Mouse (Mus musculus): ENCODE data around the gene Dpp3. TPM values are rescaled to one million over a fixed set of nuclear protein-coding genes. Genes with fewer than 3 reads are reported as not detected.

Dpp3 gene
- polyA plus RNA-seq, 1 experiment from 2014 or later: 83.3 TPM

Other genes starting within 250 kb of the Dpp3 start
- gene Gm960, start 229.6 kb downstream of the Dpp3 start, polyA plus RNA-seq (2016; fragmentation: Nextera tagmentation; extraction: Ambion mirVana): 0.43 and 1.1 TPM in 2 replicates
- gene Sptbn2, start 217.1 kb downstream of the Dpp3 start, polyA plus RNA-seq (2016; fragmentation: Nextera tagmentation; extraction: Ambion mirVana): 0.14 and 0.30 TPM in 2 replicates
- 22.7 and 24.0 TPM in 2 replicates for gene Rbm4b, start 171.8 kb downstream of the Dpp3 start, polyA plus RNA-seq (2016; fragmentation: Nextera tagmentation; extraction: Ambion mirVana)
- 30.7 and 32.6 TPM in 2 replicates for gene Rbm4, start 134.4 kb downstream of the Dpp3 start, polyA plus RNA-seq (2016; fragmentation: Nextera tagmentation; extraction: Ambion mirVana)
- gene Gm21992, start 116.7 kb downstream of the Dpp3 start, polyA plus RNA-seq (2016; fragmentation: Nextera tagmentation; extraction: Ambion mirVana): 18.1 and 18.9 TPM in 2 replicates
- 62.0 and 63.5 TPM in 2 replicates for gene Rbm14, start 116.7 kb downstream of the Dpp3 start, polyA plus RNA-seq (2016; fragmentation: Nextera tagmentation; extraction: Ambion mirVana)
- gene Ccs, start 89.0 kb downstream of the Dpp3 start, polyA plus RNA-seq (2016; fragmentation: Nextera tagmentation; extraction: Ambion mirVana): 40.3 and 43.6 TPM in 2 replicates
- not detected in 2 replicates for gene Ccdc87, start 88.9 kb downstream of the Dpp3 start, polyA plus RNA-seq (2016; fragmentation: Nextera tagmentation; extraction: Ambion mirVana)
- gene Ctsf, start 73.2 kb downstream of the Dpp3 start, polyA plus RNA-seq (2016; fragmentation: Nextera tagmentation; extraction: Ambion mirVana): 13.1 and 17.8 TPM in 2 replicates
- gene Actn3, start 50.4 kb downstream of the Dpp3 start, polyA plus RNA-seq (2016; fragmentation: Nextera tagmentation; extraction: Ambion mirVana): 0.79 and 0.82 TPM in 2 replicates
- gene Zdhhc24, start 49.6 kb downstream of the Dpp3 start, polyA plus RNA-seq (2016; fragmentation: Nextera tagmentation; extraction: Ambion mirVana): 13.9 and 15.9 TPM in 2 replicates
- 1.6 and 1.8 TPM in 2 replicates for gene Bbs1, start 21.7 kb downstream of the Dpp3 start, polyA plus RNA-seq (2016; fragmentation: Nextera tagmentation; extraction: Ambion mirVana)
- gene Peli3, start 14.8 kb upstream of the Dpp3 start, polyA plus RNA-seq (2016; fragmentation: Nextera tagmentation; extraction: Ambion mirVana): 0.20 and 0.44 TPM in 2 replicates
- 82.4 and 84.7 TPM in 2 replicates for gene Mrpl11, start 33.9 kb upstream of the Dpp3 start, polyA plus RNA-seq (2016; fragmentation: Nextera tagmentation; extraction: Ambion mirVana)
- gene Npas4, start 62.0 kb upstream of the Dpp3 start, polyA plus RNA-seq (2016; fragmentation: Nextera tagmentation; extraction: Ambion mirVana): not detected in 2 replicates
- gene Slc29a2, start 95.6 kb upstream of the Dpp3 start, polyA plus RNA-seq (2016; fragmentation: Nextera tagmentation; extraction: Ambion mirVana): 3.3 and 3.8 TPM in 2 replicates
- gene B4gat1, start 110.5 kb upstream of the Dpp3 start, polyA plus RNA-seq (2016; fragmentation: Nextera tagmentation; extraction: Ambion mirVana): 10.9 and 13.2 TPM in 2 replicates
- 0.20 and 0.23 TPM in 2 replicates for gene AC124502.3, start 110.6 kb upstream of the Dpp3 start, polyA plus RNA-seq (2016; fragmentation: Nextera tagmentation; extraction: Ambion mirVana)
- gene Brms1, start 113.1 kb upstream of the Dpp3 start, polyA plus RNA-seq (2016; fragmentation: Nextera tagmentation; extraction: Ambion mirVana): 40.4 TPM in 2 replicates
- 0.50 and 0.92 TPM in 2 replicates for gene Rin1, start 122.2 kb upstream of the Dpp3 start, polyA plus RNA-seq (2016; fragmentation: Nextera tagmentation; extraction: Ambion mirVana)
- gene Cd248, start 139.8 kb upstream of the Dpp3 start, polyA plus RNA-seq (2016; fragmentation: Nextera tagmentation; extraction: Ambion mirVana): 7.7 and 9.5 TPM in 2 replicates
- gene Tmem151a, start 157.2 kb upstream of the Dpp3 start, polyA plus RNA-seq (2016; fragmentation: Nextera tagmentation; extraction: Ambion mirVana): 1.0 and 1.5 TPM in 2 replicates
- 51.7 and 53.9 TPM in 2 replicates for gene Yif1a, start 160.3 kb upstream of the Dpp3 start, polyA plus RNA-seq (2016; fragmentation: Nextera tagmentation; extraction: Ambion mirVana)
- gene Cnih2, start 170.2 kb upstream of the Dpp3 start, polyA plus RNA-seq (2016; fragmentation: Nextera tagmentation; extraction: Ambion mirVana): 3.5 and 3.8 TPM in 2 replicates
- 118 and 126 TPM in 2 replicates for gene Rab1b, start 178.8 kb upstream of the Dpp3 start, polyA plus RNA-seq (2016; fragmentation: Nextera tagmentation; extraction: Ambion mirVana)
- gene Klc2, start 190.3 kb upstream of the Dpp3 start, polyA plus RNA-seq (2016; fragmentation: Nextera tagmentation; extraction: Ambion mirVana): 4.4 and 4.9 TPM in 2 replicates